Mouse (Mus musculus): ENCODE results near the gene Tmem43. TPM values are rescaled to one million over a fixed set of nuclear protein-coding genes. Genes with fewer than 3 reads are reported as not detected.

Tmem43 gene
- polyA plus RNA-seq (2015; fragmentation: Nextera tagmentation; extraction: Ambion mirVana), result 34.5 and 39.6 TPM in 2 replicates

- peak; percentile 94 for ATAC-seq (replicated peaks; ENCODE audit: low FRiP score, low read depth)
Observed at GRCm38 (mm10) chr6:91472868-91473804, at the start of gene Tmem43, which contains the start of gene Chchd4. Gene Tmem43 (plus strand): TSS chr6:91473703. Gene Chchd4 (minus strand): TSS chr6:91473546.

GRCm38 (mm10) chr6:91424151-91424550 lies 49.4 kb upstream of the Tmem43 start:
- H3K27ac ChIP-seq, result no peak overlapping the region
- no peaks in the 10 kb centered on the region for H3K36me3 ChIP-seq (ENCODE audit: insufficient read depth, low read length)
- H3K9ac ChIP-seq (ENCODE audit: low read depth, low read length), result no peak overlapping the region
- no peak overlapping the region for H3K4me3 ChIP-seq (replicated peaks; ENCODE audit: low read depth, low read length)
- H3K27me3 ChIP-seq (ENCODE audit: insufficient read depth, low read length), result no peaks in the 10 kb centered on the region
- no peak for TF ChIP-seq CTCF (IDR thresholded peaks at IDR 0.05; ENCODE audit: low read depth)
- no peaks in the 10 kb centered on the region for H3K9me3 ChIP-seq (replicated peaks; ENCODE audit: low read length)
- ATAC-seq (replicated peaks; ENCODE audit: low FRiP score, low read depth) (no peak), DNase-seq (ENCODE audit: low spot score) (no peak)
- no peaks in the 10 kb centered on the region for H3K4me1 ChIP-seq (replicated peaks; ENCODE audit: insufficient read depth, low read length)
- H3K4me2 ChIP-seq (ENCODE audit: low read length), result no peak overlapping the region
- WGBS, result 42% methylated on average over 4 of the region's 4 CpGs

More at GRCm38 (mm10) chr6:91472868-91473804, at the start of gene Tmem43, which contains the start of gene Chchd4:
- peak within 1 kb of the TSS; percentile 62 for H3K4me3 ChIP-seq (replicated peaks; ENCODE audit: low read depth, low read length)
- peak within 1 kb of the TSS; percentile 74 for H3K9ac ChIP-seq (ENCODE audit: low read depth, low read length)
- H3K4me1 ChIP-seq (replicated peaks; ENCODE audit: insufficient read depth, low read length), result peaks cover 10% of the 10 kb centered on the region
- peak within 1 kb of the TSS; percentile 75 for H3K27ac ChIP-seq
- peak within 1 kb of the TSS; percentile 76 for H3K4me2 ChIP-seq (ENCODE audit: low read length)
- H3K9me3 ChIP-seq (replicated peaks; ENCODE audit: low read length), result no peaks in the 10 kb centered on the region
- peak; percentile 100 for DNase-seq (ENCODE audit: low spot score)
- TF ChIP-seq CTCF (IDR thresholded peaks at IDR 0.05; ENCODE audit: low read depth), result peak; percentile 33
- H3K27me3 ChIP-seq (ENCODE audit: insufficient read depth, low read length), result no peaks in the 10 kb centered on the region
- WGBS, result under 1% methylated on average over 74 of the region's 74 CpGs
- peaks cover 8% of the 10 kb centered on the region for H3K36me3 ChIP-seq (ENCODE audit: insufficient read depth, low read length)

- peaks cover 4% of the 10 kb centered on the region; the same call in 1 of the 2 replicates for H3K4me1 ChIP-seq (replicated peaks; ENCODE audit: insufficient read depth, low read length)
- no peaks in the 10 kb centered on the region for H3K36me3 ChIP-seq (ENCODE audit: insufficient read depth, low read length)
- H3K4me3 ChIP-seq (replicated peaks; ENCODE audit: low read depth, low read length), result peak overlapping the region; percentile 60
- peak; percentile 97 for DNase-seq (ENCODE audit: low spot score)
- no peaks in the 10 kb centered on the region for H3K27me3 ChIP-seq (ENCODE audit: insufficient read depth, low read length)
- H3K9me3 ChIP-seq (replicated peaks; ENCODE audit: low read length), result no peaks in the 10 kb centered on the region
- H3K4me2 ChIP-seq (ENCODE audit: low read length), result peak overlapping the region; percentile 66
- peak; percentile 96 for ATAC-seq (replicated peaks; ENCODE audit: low FRiP score, low read depth)
- TF ChIP-seq CTCF (IDR thresholded peaks at IDR 0.05; ENCODE audit: low read depth), result no peak
- peak overlapping the region; percentile 70 for H3K9ac ChIP-seq (ENCODE audit: low read depth, low read length)
- H3K27ac ChIP-seq, result peak overlapping the region; percentile 47; the same call in 1 of the 2 replicates
- 2% methylated on average over 30 of the region's 30 CpGs for WGBS
Observed at GRCm38 (mm10) chr6:91440474-91441144, 32.9 kb upstream of the Tmem43 start.

GRCm38 (mm10) chr6:91441145-91441662 lies 32.3 kb upstream of the Tmem43 start:
- Histone ChIP-seq H3K4me3 (replicated peaks; ENCODE audit: low read depth, low read length) (peak overlapping the region; percentile 60), H3K9me3 (replicated peaks; ENCODE audit: low read length) (no peaks in the 10 kb centered on the region), H3K36me3 (ENCODE audit: insufficient read depth, low read length) (no peaks in the 10 kb centered on the region), H3K4me2 (ENCODE audit: low read length) (peak overlapping the region; percentile 66), H3K27ac (peak overlapping the region; percentile 47; the same call in 1 of the 2 replicates), H3K9ac (ENCODE audit: low read depth, low read length) (peak overlapping the region; percentile 70), H3K27me3 (ENCODE audit: insufficient read depth, low read length) (no peaks in the 10 kb centered on the region), H3K4me1 (replicated peaks; ENCODE audit: insufficient read depth, low read length) (peaks cover 4% of the 10 kb centered on the region; the same call in 1 of the 2 replicates)
- 3% methylated on average over 19 of the region's 19 CpGs for WGBS
- ATAC-seq (replicated peaks; ENCODE audit: low FRiP score, low read depth), result peak; percentile 53
- peak; percentile 28 for DNase-seq (ENCODE audit: low spot score)
- TF ChIP-seq CTCF (IDR thresholded peaks at IDR 0.05; ENCODE audit: low read depth), result no peak

GRCm38 (mm10) chr6:91445316-91445715 lies 28.2 kb upstream of the Tmem43 start:
- ATAC-seq (replicated peaks; ENCODE audit: low FRiP score, low read depth) (no peak), DNase-seq (ENCODE audit: low spot score) (no peak)
- 70% methylated on average over 3 of the region's 3 CpGs for WGBS
- no peak overlapping the region for H3K4me2 ChIP-seq (ENCODE audit: low read length)
- peaks cover 4% of the 10 kb centered on the region; the same call in 1 of the 2 replicates for H3K4me1 ChIP-seq (replicated peaks; ENCODE audit: insufficient read depth, low read length)
- H3K27me3 ChIP-seq (ENCODE audit: insufficient read depth, low read length), result no peaks in the 10 kb centered on the region
- no peak for TF ChIP-seq CTCF (IDR thresholded peaks at IDR 0.05; ENCODE audit: low read depth)
- H3K27ac ChIP-seq, result no peak overlapping the region
- H3K4me3 ChIP-seq (replicated peaks; ENCODE audit: low read depth, low read length), result no peak overlapping the region
- no peaks in the 10 kb centered on the region for H3K36me3 ChIP-seq (ENCODE audit: insufficient read depth, low read length)
- H3K9ac ChIP-seq (ENCODE audit: low read depth, low read length), result no peak overlapping the region
- no peaks in the 10 kb centered on the region for H3K9me3 ChIP-seq (replicated peaks; ENCODE audit: low read length)
